Mouse (Mus musculus): ENCODE data around the gene Rnase13.

The Rnase13 gene

GRCm38 (mm10) chr14:51877517-51877916 lies 45.1 kb downstream of the Rnase13 start:
- no peak for DNase-seq (ENCODE audit: low read depth)

DNA sequence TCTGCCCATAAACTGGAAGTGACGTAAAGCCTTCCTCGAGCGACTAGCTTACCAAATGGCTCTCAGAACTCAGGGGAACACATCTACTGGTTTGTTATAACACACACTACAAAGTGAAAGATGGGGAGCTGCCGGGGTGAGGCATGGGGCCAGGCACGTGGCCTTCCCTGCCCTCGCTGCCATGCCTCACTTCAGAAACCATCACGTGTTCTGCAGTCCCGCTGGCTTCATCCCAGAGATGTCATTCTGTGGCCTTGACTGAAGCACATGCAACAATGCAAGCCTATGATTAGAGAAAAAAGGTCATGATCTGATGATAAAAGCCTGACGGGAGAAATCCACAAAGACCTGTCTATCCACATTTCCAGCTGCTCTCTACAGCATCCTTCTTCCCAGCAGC lies 50.8 kb downstream of the Rnase13 start:
- no peak for DNase-seq (ENCODE audit: low read depth)
